In the genomic region with DNA sequence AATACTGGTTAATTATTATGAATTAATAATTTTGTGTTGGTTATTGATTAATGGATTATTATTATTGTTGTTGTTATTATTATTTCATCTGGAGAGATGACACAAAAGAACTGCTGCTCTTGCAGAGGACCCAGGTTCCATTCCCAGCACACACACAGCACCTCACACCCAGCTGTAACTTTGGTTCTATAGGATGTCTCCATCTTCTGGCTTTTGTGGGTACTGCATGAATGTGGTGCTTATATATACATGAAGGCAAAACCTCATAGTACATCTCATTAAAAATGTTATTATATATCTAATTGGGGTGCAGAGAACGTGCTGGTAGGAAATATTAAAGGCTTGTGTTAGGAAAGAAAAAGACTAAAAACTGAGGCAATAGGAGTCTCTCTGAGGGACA, we compare ENCODE assay signal across 16 mouse cellular contexts. TPM values are rescaled to one million over a fixed set of nuclear protein-coding genes. Genes with fewer than 3 reads are reported as not detected.
DNase-seq lines count a peak whose midpoint lies in the region; ATAC-seq and TF ChIP-seq lines count a peak whose summit lies in the region.
"Had no signal": no experiment of that assay in that cellular context is flagged by ENCODE, and none has a peak within 500 bp of the region (broad histone marks: within the 10 kb centered on the region; RNA-seq: fewer than 3 reads in every experiment).

No protein-coding gene starts in this region.

- no peaks in the 10 kb centered on the region for H3K79me2 ChIP-seq in CH12.LX (replicated peaks; ENCODE audit: control insufficient read depth, extremely low read depth, insufficient read depth, poor library complexity, severe bottlenecking)

- dilution Hi-C loops in CH12.LX (cut with MboI; ENCODE audit: extremely low pct_ligation_motif_present, extremely low pct_unique_long_range_greater_than_20kb, low sequenced_read_pairs), result no loop called here

- WGBS in kidney, postnatal 0 days, result 48% methylated on average over 1 of the region's 1 CpGs

- no peak overlapping the region for H3K9ac ChIP-seq in kidney, postnatal 0 days (ENCODE audit: low read depth, low read length)
- no peak overlapping the region for H3K9ac ChIP-seq in CH12.LX (ENCODE audit: insufficient read depth, low read depth)

- no peaks in the 10 kb centered on the region for H3K9me3 ChIP-seq in kidney, postnatal 0 days (replicated peaks; ENCODE audit: low read length)
- no peaks in the 10 kb centered on the region for H3K9me3 ChIP-seq in CH12.LX (replicated peaks; ENCODE audit: low read length)

- in situ Hi-C loops in CH12.LX (cut with MboI; ENCODE audit: low pct_ligation_motif_present, low pct_unique_long_range_greater_than_20kb, low sequenced_read_pairs), result no loop called here

- H3K27me3 ChIP-seq in kidney, postnatal 0 days (ENCODE audit: insufficient read depth, low read length), result no peaks in the 10 kb centered on the region
- H3K27me3 ChIP-seq in CH12.LX (replicated peaks), result peaks cover 5% of the 10 kb centered on the region

- no peak for ATAC-seq in kidney, postnatal 0 days (replicated peaks; ENCODE audit: low FRiP score, low read depth)
- ATAC-seq in common myeloid progenitor, adult 5-6 weeks (replicated peaks; ENCODE audit: low read depth, poor library complexity, severe bottlenecking), result 0 out of 2 replicates have a peak, but pooled peaks have one; percentile 50
- ATAC-seq: activated CD4-positive, CD25-positive, alpha-beta regulatory T cell, adult 4 months; hindbrain, embryonic 16.5 days had no signal

- H3K4me1 ChIP-seq in kidney, postnatal 0 days (replicated peaks; ENCODE audit: insufficient read depth, low read length), result no peaks in the 10 kb centered on the region
- no peaks in the 10 kb centered on the region for H3K4me1 ChIP-seq in CH12.LX (ENCODE audit: control insufficient read depth in 1 of 2, insufficient read depth in 2 of 2)

- H3K4me2 ChIP-seq in kidney, postnatal 0 days (ENCODE audit: low read length), result no peak overlapping the region
- no peak overlapping the region for H3K4me2 ChIP-seq in CH12.LX (ENCODE audit: insufficient read depth, low read depth, poor library complexity, severe bottlenecking)

- TF ChIP-seq EP300 in CH12.LX (IDR thresholded peaks at IDR 0.05; ENCODE audit: low read length), result no peak

- peak; percentile 16 for TF ChIP-seq RAD21 in CH12.LX (IDR thresholded peaks at IDR 0.05; ENCODE audit: low read depth, low read length)

- TF ChIP-seq CTCF in kidney, postnatal 0 days (IDR thresholded peaks at IDR 0.05; ENCODE audit: low read depth), result peak; percentile 44; the same call in 1 of the 2 replicates
- peak in 1 of 2 experiments; percentile 48; a peak in 2 of 4 replicates for TF ChIP-seq CTCF in CH12.LX (conservative IDR thresholded peaks at IDR 0.05 in 1 of 2, IDR thresholded peaks at IDR 0.05 in 1 of 2; ENCODE audit: low read depth in 2 of 2, low read length in 2 of 2)

- H3K27ac ChIP-seq in kidney, postnatal 0 days, result no peak overlapping the region
- H3K27ac ChIP-seq in CH12.LX (ENCODE audit: insufficient read depth, low read depth), result no peak overlapping the region

- H3K36me3 ChIP-seq in kidney, postnatal 0 days (ENCODE audit: insufficient read depth, low read length), result no peaks in the 10 kb centered on the region
- H3K36me3 ChIP-seq in CH12.LX (replicated peaks in 1 of 2; ENCODE audit: control insufficient read depth in 1 of 2, insufficient read depth in 1 of 2, low read length in 1 of 2), result no peaks in the 10 kb centered on the region

- no peak for DNase-seq in kidney, postnatal 0 days (ENCODE audit: low spot score)
- no peak for DNase-seq in kidney, adult 18-20 months
- peak; percentile 4 for DNase-seq in 3134 (ENCODE audit: extremely low read depth, insufficient read length, low spot score)
- peak; percentile 26 for DNase-seq in CH12.LX (ENCODE audit: extremely low read depth)
- DNase-seq in urinary bladder, adult 18-20 months (ENCODE audit: low spot score in 2 of 2), result no peak
- no peak for DNase-seq in gastrocnemius, adult 8-10 months (ENCODE audit: low spot score in 2 of 2)
- no peak for DNase-seq in kidney, postnatal 14 days
- DNase-seq: cerebellum, adult 11 months; right cerebral cortex, postnatal 4 days had no signal

- H3K4me3 ChIP-seq in kidney, postnatal 0 days (replicated peaks; ENCODE audit: low read depth, low read length), result no peak overlapping the region
- no peak overlapping the region for H3K4me3 ChIP-seq in CH12.LX (replicated peaks in 1 of 3; ENCODE audit: low read depth in 2 of 3, low read length in 2 of 3, poor library complexity in 1 of 3)
- H3K4me3 ChIP-seq: erythroblast, embryonic 14.5 days; myocyte had no signal

- TF ChIP-seq POLR2A in CH12.LX (IDR thresholded peaks at IDR 0.05; ENCODE audit: low read depth, low read length), result no peak

TF ChIP-seq in CH12.LX, 34 proteins besides CTCF, POLR2A, EP300 and RAD21:
- TF ChIP-seq SMC3 (IDR thresholded peaks at IDR 0.05; ENCODE audit: low read depth, low read length) (peak; percentile 24), USF1 (IDR thresholded peaks at IDR 0.05; ENCODE audit: low read depth, low read length) (no peak)

RNA-seq across cellular contexts. Expression of a gene that starts 11.8 kb away (rescaled TPM):
- not detected in 2 replicates for polyA plus RNA-seq in kidney, postnatal 0 days (2015; fragmentation: Nextera tagmentation; extraction: Ambion mirVana)
- total RNA-seq in CH12.LX (2012; rRNA removed) (not detected in 2 replicates), CH12.LX (2014; rRNA removed) (not detected in 2 replicates)
- polyA plus RNA-seq in CH12.LX (2012; ENCODE audit: insufficient read length, low read depth), result not detected in 2 replicates
- not detected in 2 replicates for total RNA-seq in common myeloid progenitor, adult 5-6 weeks (2017)
- total RNA-seq in gastrocnemius, adult 8-10 months (2022), result not detected
- total RNA-seq: granulocyte monocyte progenitor cell, adult 5-6 weeks had no signal
- polyA plus RNA-seq: activated CD4-positive, CD25-positive, alpha-beta regulatory T cell, adult 4 months; erythroblast, embryonic 14.5 days; hindbrain, embryonic 16.5 days; liver, embryonic 16.5 days; myocyte had no signal

Comparison
In these comparisons a context has a peak if more than half of its experiments do, and no peak if none do; other contexts are left out.
1. DNase-seq: peak in 3134 (single experiment) and CH12.LX (single experiment); none in kidney, postnatal 0 days (single experiment), kidney, adult 18-20 months (single experiment), urinary bladder, adult 18-20 months (0 of 2), gastrocnemius, adult 8-10 months (0 of 2) and kidney, postnatal 14 days (single experiment).